Mouse (Mus musculus) forebrain, embryonic 13.5 days (tissue): ENCODE results near the gene Tnp1. TPM values are rescaled to one million over a fixed set of nuclear protein-coding genes. Genes with fewer than 3 reads are reported as not detected.

Experiments used
- ATAC-seq: fragments of 200-750 bp; cut with Nextera tagmentation; 2 replicates; pipeline ENCODE4 v1.8.0; 2017
- H3K27ac ChIP-seq: fragments of 300-500 bp; sonication (generic); 2 replicates; pipeline ENCODE4 v1.5.1; 2015; ENCODE audit warnings: inconsistent platforms, mild to moderate bottlenecking, moderate library complexity
- H3K27me3 ChIP-seq: fragments of 300-500 bp; sonication (generic); 2 replicates; pipeline ENCODE4 v1.6.1; 2015; ENCODE audit warnings: mild to moderate bottlenecking, inconsistent platforms
- H3K36me3 ChIP-seq: fragments of 300-500 bp; sonication (generic); 2 replicates; pipeline ENCODE4 v1.6.1; 2015; ENCODE audit warnings: mild to moderate bottlenecking, inconsistent platforms; ENCODE audit not compliant: poor library complexity, severe bottlenecking
- H3K4me1 ChIP-seq: fragments of 300-500 bp; sonication (generic); 2 replicates; pipeline ENCODE4 v1.6.1; 2015; ENCODE audit warnings: inconsistent platforms
- H3K4me2 ChIP-seq: fragments of 300-500 bp; sonication (generic); 2 replicates; pipeline ENCODE4 v1.6.1; 2015; ENCODE audit warnings: inconsistent platforms, mild to moderate bottlenecking, moderate library complexity
- H3K4me3 ChIP-seq: fragments of 300-500 bp; sonication (generic); 2 replicates; pipeline ENCODE4 v1.5.1; 2015; ENCODE audit warnings: mild to moderate bottlenecking, inconsistent platforms
- H3K9ac ChIP-seq: fragments of 300-500 bp; sonication (generic); 2 replicates; pipeline ENCODE4 v1.6.1; 2015; ENCODE audit warnings: mild to moderate bottlenecking, inconsistent platforms
- H3K9me3 ChIP-seq: fragments of 300-500 bp; sonication (generic); replicated peaks from 2 replicates; pipeline ENCODE4 v1.6.1; 2016; ENCODE audit warnings: inconsistent platforms
- WGBS: fragments of 180-500 bp; shearing (Covaris S2); methylation state at CpG from one replicate; pipeline ENCODE4 v1.1.7; 2015; 5-methylcytosine and 5-hydroxymethylcytosine counted together
- polyA plus RNA-seq: library from polyadenylated mRNA; unstranded; fragments of >200 nt; fragmentation: Nextera tagmentation; extraction: Ambion mirVana; gene quantifications from 2 replicates; pipeline ENCODE4 v1.2.1, GENCODE M21; 2015

Gene Tnp1
- polyA plus RNA-seq, result not detected in 2 replicates

GRCm38 (mm10) chr1:73015731-73016130 lies at the start of gene Tnp1:
Tnp1 (minus strand) TSS chr1:73015909.
- Histone ChIP-seq H3K27ac (no peak within 1 kb of the TSS), H3K4me1 (no peaks in the 10 kb centered on the region), H3K4me2 (no peak within 1 kb of the TSS), H3K9ac (no peak within 1 kb of the TSS), H3K4me3 (no peak within 1 kb of the TSS), H3K27me3 (no peaks in the 10 kb centered on the region), H3K9me3 (no peaks in the 10 kb centered on the region), H3K36me3 (no peaks in the 10 kb centered on the region)
- no peak for ATAC-seq
- 90% methylated on average over 12 of the region's 12 CpGs for WGBS

GRCm38 (mm10) chr1:73064336-73064735 lies 48.6 kb upstream of the Tnp1 start:
- Histone ChIP-seq H3K4me2 (no peak overlapping the region), H3K4me3 (no peak overlapping the region), H3K36me3 (no peaks in the 10 kb centered on the region), H3K27me3 (no peaks in the 10 kb centered on the region), H3K27ac (no peak overlapping the region), H3K9ac (no peak overlapping the region), H3K9me3 (no peaks in the 10 kb centered on the region), H3K4me1 (0 out of 2 replicates have a peak, but pooled peaks cover 4% of the 10 kb centered on the region)
- no peak for ATAC-seq
- WGBS, result 69% methylated on average over 3 of the region's 3 CpGs

GRCm38 (mm10) chr1:73061491-73062233 lies 46.0 kb upstream of the Tnp1 start:
- Histone ChIP-seq H3K9me3 (no peaks in the 10 kb centered on the region), H3K27me3 (no peaks in the 10 kb centered on the region), H3K4me2 (no peak overlapping the region), H3K4me1 (0 out of 2 replicates have a peak, but pooled peaks cover 4% of the 10 kb centered on the region), H3K9ac (no peak overlapping the region), H3K36me3 (no peaks in the 10 kb centered on the region), H3K4me3 (no peak overlapping the region), H3K27ac (no peak overlapping the region)
- 83% methylated on average over 7 of the region's 7 CpGs for WGBS
- ATAC-seq, result no peak

- Histone ChIP-seq H3K4me3 (no peak overlapping the region), H3K4me2 (no peak overlapping the region), H3K27ac (no peak overlapping the region), H3K36me3 (no peaks in the 10 kb centered on the region), H3K27me3 (no peaks in the 10 kb centered on the region), H3K9me3 (no peaks in the 10 kb centered on the region), H3K4me1 (0 out of 2 replicates have a peak, but pooled peaks cover 4% of the 10 kb centered on the region), H3K9ac (no peak overlapping the region)
- whole genome bisulfite sequencing, result 1% methylated on average over 3 of the region's 3 CpGs
- ATAC-seq, result no peak; the same call in 1 of the 2 replicates
Measured at GRCm38 (mm10) chr1:73060271-73060670, 44.6 kb upstream of the Tnp1 start.

- WGBS, result 94% methylated on average over 3 of the region's 3 CpGs
- no peak for ATAC-seq
Measured at GRCm38 (mm10) chr1:73056266-73057001, 40.7 kb upstream of the Tnp1 start.

GRCm38 (mm10) chr1:73055820-73056219 lies 40.1 kb upstream of the Tnp1 start:
- no peaks in the 10 kb centered on the region for H3K9me3 ChIP-seq
- no peak overlapping the region for H3K4me3 ChIP-seq
- H3K27ac ChIP-seq, result no peak overlapping the region
- no peak overlapping the region for H3K9ac ChIP-seq
- ATAC-seq, result no peak
- H3K27me3 ChIP-seq, result no peaks in the 10 kb centered on the region
- no peaks in the 10 kb centered on the region for H3K36me3 ChIP-seq
- no peak overlapping the region for H3K4me2 ChIP-seq
- 71% methylated on average over 2 of the region's 3 CpGs for WGBS
- peaks cover 7% of the 10 kb centered on the region; the same call in 1 of the 2 replicates for H3K4me1 ChIP-seq

More at GRCm38 (mm10) chr1:73056266-73057001, 40.7 kb upstream of the Tnp1 start:
- no peaks in the 10 kb centered on the region for H3K36me3 ChIP-seq
- H3K4me3 ChIP-seq, result no peak overlapping the region
- no peak overlapping the region for H3K27ac ChIP-seq
- no peaks in the 10 kb centered on the region for H3K27me3 ChIP-seq
- no peak overlapping the region for H3K9ac ChIP-seq
- H3K4me2 ChIP-seq, result no peak overlapping the region
- H3K4me1 ChIP-seq, result peaks cover 7% of the 10 kb centered on the region; the same call in 1 of the 2 replicates
- H3K9me3 ChIP-seq, result no peaks in the 10 kb centered on the region

GRCm38 (mm10) chr1:73055206-73055605 lies 39.5 kb upstream of the Tnp1 start:
- Histone ChIP-seq H3K9ac (no peak overlapping the region), H3K9me3 (no peaks in the 10 kb centered on the region), H3K4me2 (no peak overlapping the region), H3K36me3 (no peaks in the 10 kb centered on the region), H3K4me3 (no peak overlapping the region), H3K27me3 (no peaks in the 10 kb centered on the region), H3K4me1 (peaks cover 4% of the 10 kb centered on the region; the same call in 1 of the 2 replicates), H3K27ac (no peak overlapping the region)
- ATAC-seq, result 0 out of 2 replicates have a peak, but pooled peaks have one; percentile 33
- 62% methylated on average over 6 of the region's 6 CpGs for WGBS

GRCm38 (mm10) chr1:73053545-73054326 lies 38.0 kb upstream of the Tnp1 start:
- 43% methylated on average over 9 of the region's 9 CpGs for WGBS
- H3K27ac ChIP-seq, result no peak overlapping the region

GRCm38 (mm10) chr1:73046896-73047672 lies 31.4 kb upstream of the Tnp1 start:
- H3K4me3 ChIP-seq, result no peak overlapping the region
- no peak for ATAC-seq
- 90% methylated on average over 6 of the region's 6 CpGs for WGBS

More at GRCm38 (mm10) chr1:73053545-73054326, 38.0 kb upstream of the Tnp1 start:
- H3K9me3 ChIP-seq, result no peaks in the 10 kb centered on the region
- ATAC-seq, result no peak
- no peak overlapping the region for H3K4me2 ChIP-seq
- no peaks in the 10 kb centered on the region for H3K36me3 ChIP-seq
- H3K27me3 ChIP-seq, result no peaks in the 10 kb centered on the region
- no peak overlapping the region for H3K9ac ChIP-seq
- H3K4me1 ChIP-seq, result peaks cover 3% of the 10 kb centered on the region; the same call in 1 of the 2 replicates
- H3K4me3 ChIP-seq, result no peak overlapping the region

GRCm38 (mm10) chr1:73045948-73046685 lies 30.4 kb upstream of the Tnp1 start:
- Histone ChIP-seq H3K9ac (no peak overlapping the region), H3K4me2 (no peak overlapping the region), H3K36me3 (no peaks in the 10 kb centered on the region), H3K27ac (no peak overlapping the region), H3K4me1 (no peaks in the 10 kb centered on the region), H3K9me3 (no peaks in the 10 kb centered on the region), H3K27me3 (no peaks in the 10 kb centered on the region), H3K4me3 (no peak overlapping the region)
- ATAC-seq, result no peak
- WGBS, result 40% methylated on average over 9 of the region's 9 CpGs

More at GRCm38 (mm10) chr1:73046896-73047672, 31.4 kb upstream of the Tnp1 start:
- Histone ChIP-seq H3K9me3 (no peaks in the 10 kb centered on the region), H3K27ac (no peak overlapping the region), H3K4me1 (no peaks in the 10 kb centered on the region), H3K4me2 (no peak overlapping the region), H3K27me3 (no peaks in the 10 kb centered on the region), H3K9ac (no peak overlapping the region), H3K36me3 (no peaks in the 10 kb centered on the region)

GRCm38 (mm10) chr1:73043671-73044070 lies 28.0 kb upstream of the Tnp1 start:
- no peak for ATAC-seq
- Histone ChIP-seq H3K9ac (no peak overlapping the region), H3K27ac (no peak overlapping the region), H3K27me3 (no peaks in the 10 kb centered on the region), H3K9me3 (no peaks in the 10 kb centered on the region), H3K4me1 (no peaks in the 10 kb centered on the region), H3K4me2 (no peak overlapping the region), H3K36me3 (no peaks in the 10 kb centered on the region), H3K4me3 (no peak overlapping the region)
- 96% methylated on average over 10 of the region's 10 CpGs for WGBS
